Mouse (Mus musculus) MEL (cell line): ENCODE data around the gene Gabrp. TPM values are rescaled to one million over a fixed set of nuclear protein-coding genes. Genes with fewer than 3 reads are reported as not detected.

Experiments used
- DNase-seq: peaks from one replicate; pipeline ENCODE4 v3.0.0; 2011; ENCODE audit warnings: low read depth, low spot score
- H3K27ac ChIP-seq: 2 replicates; pipeline ENCODE4 v1.5.1; 2012; ENCODE audit warnings: low read depth, mild to moderate bottlenecking, control low read depth, low read length, moderate library complexity; ENCODE audit not compliant: control insufficient read depth
- H3K27me3 ChIP-seq, 2 experiments: fragments of 150-350 bp in 1 of 2; sonication (generic) in 1 of 2; 2 replicates each; pipeline ENCODE4 v1.6.1; 2012; ENCODE audit warnings: low read length in 2 of 2, mild to moderate bottlenecking in 2 of 2, improper control_type of control experiment in 1 of 2, moderate library complexity in 1 of 2; ENCODE audit not compliant: insufficient read depth in 2 of 2, control insufficient read depth in 1 of 2
- H3K36me3 ChIP-seq, 2 experiments: 2 replicates each; pipeline ENCODE4 v1.6.1; 2012 to 2014; ENCODE audit warnings: low read length in 2 of 2, improper control_type of control experiment in 1 of 2, inconsistent platforms in 1 of 2, mild to moderate bottlenecking in 1 of 2; ENCODE audit not compliant: insufficient read depth in 2 of 2, control insufficient read depth in 1 of 2
- H3K4me1 ChIP-seq, 2 experiments: fragments of 150-350 bp in 1 of 2; sonication (generic) in 1 of 2; 2 replicates each; pipeline ENCODE4 v1.6.1; 2012; ENCODE audit warnings: low read length in 2 of 2, improper control_type of control experiment in 1 of 2, mild to moderate bottlenecking in 1 of 2; ENCODE audit not compliant: insufficient read depth in 2 of 2, control insufficient read depth in 1 of 2
- H3K4me3 ChIP-seq, 2 experiments: fragments of 150-350 bp in 1 of 2; sonication (generic) in 1 of 2; 2 replicates each; pipeline ENCODE4 v1.5.1; 2012; ENCODE audit warnings: low read depth in 2 of 2, low read length in 2 of 2, mild to moderate bottlenecking in 2 of 2, moderate library complexity in 2 of 2, control low read depth in 1 of 2, improper control_type of control experiment in 1 of 2; ENCODE audit not compliant: control insufficient read depth in 1 of 2, insufficient read depth in 1 of 2
- H3K79me2 ChIP-seq: 2 replicates; pipeline ENCODE4 v1.6.1; 2012; ENCODE audit warnings: mild to moderate bottlenecking, low read length, moderate library complexity; ENCODE audit not compliant: control insufficient read depth, poor library complexity, insufficient read depth
- H3K9ac ChIP-seq: 2 replicates; pipeline ENCODE4 v1.6.1; 2012; ENCODE audit warnings: low read depth, mild to moderate bottlenecking, control low read depth, low read length, moderate library complexity; ENCODE audit not compliant: control insufficient read depth, poor library complexity, severe bottlenecking
- H3K9me3 ChIP-seq: fragments of 150-350 bp; sonication (generic); replicated peaks from 2 replicates; pipeline ENCODE4 v1.6.1; 2012; ENCODE audit warnings: mild to moderate bottlenecking, low read length, improper control_type of control experiment, moderate library complexity; ENCODE audit not compliant: insufficient read depth
- BHLHE40 ChIP-seq: IDR thresholded peaks from 2 replicates; pipeline ENCODE4 v1.6.1; 2012; ENCODE audit warnings: low read depth, mild to moderate bottlenecking, inconsistent platforms, low read length, improper control_type of control experiment, borderline replicate concordance
- ELF1 ChIP-seq: IDR thresholded peaks from 2 replicates; pipeline ENCODE4 v1.6.1; 2014; ENCODE audit warnings: low read depth, mild to moderate bottlenecking, inconsistent platforms, low read length, improper control_type of control experiment, moderate library complexity
- ETS1 ChIP-seq: IDR thresholded peaks from 2 replicates; pipeline ENCODE4 v1.6.1; 2012; ENCODE audit warnings: low read depth, mild to moderate bottlenecking, inconsistent platforms, low read length, improper control_type of control experiment, moderate library complexity
- MAFK ChIP-seq: IDR thresholded peaks from 2 replicates; pipeline ENCODE4 v1.6.1; 2011; ENCODE audit warnings: low read depth, mild to moderate bottlenecking, low read length, improper control_type of control experiment, borderline replicate concordance
- MAX ChIP-seq: IDR thresholded peaks from 2 replicates; pipeline ENCODE4 v1.6.1; 2011; ENCODE audit warnings: low read length, improper control_type of control experiment
- MAZ ChIP-seq: IDR thresholded peaks from 2 replicates; pipeline ENCODE4 v1.6.1; 2012; ENCODE audit warnings: low read depth, mild to moderate bottlenecking, inconsistent platforms, low read length, improper control_type of control experiment
- MEF2A ChIP-seq: IDR thresholded peaks from 2 replicates; pipeline ENCODE4 v1.6.1; 2014; ENCODE audit warnings: low read depth, mild to moderate bottlenecking, inconsistent platforms, low read length, improper control_type of control experiment; ENCODE audit not compliant: poor library complexity, insufficient replicate concordance, severe bottlenecking; ENCODE audit errors: extremely low read depth
- MXI1 ChIP-seq: IDR thresholded peaks from 2 replicates; pipeline ENCODE4 v1.6.1; 2011; ENCODE audit warnings: mild to moderate bottlenecking, low read depth, low read length, improper control_type of control experiment
- MYC ChIP-seq: IDR thresholded peaks from 2 replicates; pipeline ENCODE4 v1.6.1; 2011; ENCODE audit warnings: low read depth, mild to moderate bottlenecking, low read length, improper control_type of control experiment, moderate library complexity
- NRF1 ChIP-seq: IDR thresholded peaks from 2 replicates; pipeline ENCODE4 v1.6.1; 2014; ENCODE audit warnings: low read depth, mild to moderate bottlenecking, inconsistent platforms, low read length, improper control_type of control experiment, moderate library complexity; ENCODE audit not compliant: poor library complexity, insufficient read depth, severe bottlenecking
- POLR2A ChIP-seq, 2 experiments: IDR thresholded peaks; 2 replicates each; pipeline ENCODE4 v1.6.1; 2011 to 2012; ENCODE audit warnings: low read length in 2 of 2, mild to moderate bottlenecking in 2 of 2, control low read depth in 1 of 2, improper control_type of control experiment in 1 of 2, low read depth in 1 of 2, moderate library complexity in 1 of 2; ENCODE audit not compliant: control insufficient read depth in 1 of 2, insufficient read depth in 1 of 2, poor library complexity in 1 of 2
- POLR2AphosphoS5 ChIP-seq: IDR thresholded peaks from 2 replicates; pipeline ENCODE4 v1.6.1; 2012; ENCODE audit warnings: low read depth, borderline replicate concordance, mild to moderate bottlenecking, inconsistent platforms, low read length, moderate library complexity, mixed read lengths
- RCOR1 ChIP-seq: IDR thresholded peaks from 2 replicates; pipeline ENCODE4 v1.6.1; 2012; ENCODE audit warnings: low read depth, mild to moderate bottlenecking, inconsistent platforms, low read length, improper control_type of control experiment
- SIN3A ChIP-seq: IDR thresholded peaks from 2 replicates; pipeline ENCODE4 v1.6.1; 2012; ENCODE audit warnings: low read length, improper control_type of control experiment, inconsistent platforms
- SMC3 ChIP-seq: IDR thresholded peaks from 2 replicates; pipeline ENCODE4 v1.6.1; 2011; ENCODE audit warnings: low read depth, low read length, improper control_type of control experiment
- TAL1 ChIP-seq: IDR thresholded peaks from 2 replicates; pipeline ENCODE4 v1.6.1; 2012; ENCODE audit warnings: mild to moderate bottlenecking, inconsistent platforms, low read length, moderate library complexity, mixed read lengths
- TBP ChIP-seq: IDR thresholded peaks from 2 replicates; pipeline ENCODE4 v1.8.0; 2011; ENCODE audit warnings: low read depth, low read length, improper control_type of control experiment
- TCF12 ChIP-seq: IDR thresholded peaks from 2 replicates; pipeline ENCODE4 v1.6.1; 2014; ENCODE audit warnings: low read depth, mild to moderate bottlenecking, inconsistent platforms, low read length, improper control_type of control experiment, moderate library complexity
- UBTF ChIP-seq: IDR thresholded peaks from 2 replicates; pipeline ENCODE4 v1.6.1; 2012; ENCODE audit warnings: low read depth, mild to moderate bottlenecking, inconsistent platforms, low read length, improper control_type of control experiment, moderate library complexity, borderline replicate concordance; ENCODE audit not compliant: insufficient read depth
- USF2 ChIP-seq, 2 experiments: IDR thresholded peaks; 2 replicates each; pipeline ENCODE4 v1.6.1; 2011 to 2012; ENCODE audit warnings: improper control_type of control experiment in 2 of 2, low read length in 2 of 2, borderline replicate concordance in 1 of 2, inconsistent platforms in 1 of 2, low read depth in 1 of 2, mild to moderate bottlenecking in 1 of 2; ENCODE audit not compliant: insufficient read depth in 1 of 2
- ZKSCAN1 ChIP-seq: IDR thresholded peaks from 2 replicates; pipeline ENCODE4 v1.6.1; 2012; ENCODE audit warnings: low read depth, mild to moderate bottlenecking, inconsistent platforms, low read length, improper control_type of control experiment, moderate library complexity
- polyA plus RNA-seq, 2 experiments: library from polyadenylated mRNA; stranded (reverse) in 1 of 2; unstranded in 1 of 2; fragments of >175 nt in 1 of 2; fragments of >200 nt in 1 of 2; gene quantifications; 2 replicates each; pipeline versions ENCODE4 v1.2.1 to v1.2.4; 2012; ENCODE audit warnings: low replicate concordance in 2 of 2, low read depth in 1 of 2; ENCODE audit not compliant: insufficient read length in 2 of 2, insufficient read depth in 1 of 2, missing spikeins in 1 of 2
- total RNA-seq: library from RNA; depleted of rRNA; stranded (reverse); fragments of 300-350 nt; gene quantifications from 2 replicates; pipeline ENCODE4 v1.2.3, GENCODE M21; 2012

Gabrp gene
- total and polyA plus RNA-seq, 3 experiments, result not detected

- TF ChIP-seq MYC, result no peak
Observed at GRCm38 (mm10) chr11:33603174-33603573, 24.4 kb upstream of the Gabrp start (continued).

DNA sequence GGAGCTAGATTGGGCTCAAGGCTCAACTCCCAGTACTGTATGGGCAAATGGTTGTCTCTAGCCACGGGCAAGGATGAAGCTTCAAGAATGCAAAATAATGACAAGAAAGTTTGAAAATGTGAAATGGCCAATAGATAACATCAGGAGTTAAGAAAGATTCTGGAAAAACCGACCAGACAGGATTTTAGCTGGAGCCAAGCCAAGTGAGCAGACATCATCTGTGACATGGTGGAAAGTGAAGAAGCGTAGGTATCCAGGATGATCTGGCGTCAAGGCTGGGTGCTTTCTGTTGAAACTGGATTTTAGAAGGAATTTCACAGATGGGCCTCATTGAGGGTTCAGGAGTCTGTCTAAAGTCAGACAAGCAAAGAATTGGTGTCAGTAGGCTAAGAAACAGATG, 20.2 kb upstream of the Gabrp start, which contains the start of gene D130052B06Rik:
Gene D130052B06Rik (plus strand): TSS at position 317 of the 400 bp plus-strand sequence.
- Histone ChIP-seq H3K36me3 (no peaks in the 10 kb centered on the region), H3K4me1 (no peaks in the 10 kb centered on the region), H3K27ac (no peak within 1 kb of the TSS), H3K27me3 (0 out of 4 replicates have a peak, but pooled peaks cover 0 to 2% of the 10 kb centered on the region in 2 experiments), H3K79me2 (no peaks in the 10 kb centered on the region), H3K4me3 (no peak within 1 kb of the TSS), H3K9me3 (no peaks in the 10 kb centered on the region), H3K9ac (no peak within 1 kb of the TSS)
- TF ChIP-seq BHLHE40, result no peak
- no peak for TF ChIP-seq RCOR1
- no peak for TF ChIP-seq TBP
- no peak for TF ChIP-seq ZKSCAN1
- TF ChIP-seq MAFK, result no peak
- DNase-seq, result no peak

GRCm38 (mm10) chr11:33596655-33597054, 17.9 kb upstream of the Gabrp start:
- Histone ChIP-seq H3K36me3 (no peaks in the 10 kb centered on the region), H3K27me3 (0 out of 4 replicates have a peak, but pooled peaks cover 0 to 2% of the 10 kb centered on the region in 2 experiments), H3K4me1 (no peaks in the 10 kb centered on the region), H3K4me3 (no peak overlapping the region), H3K79me2 (no peaks in the 10 kb centered on the region), H3K9me3 (no peaks in the 10 kb centered on the region), H3K9ac (no peak overlapping the region), H3K27ac (no peak overlapping the region)
- TF ChIP-seq ETS1, result no peak
- TF ChIP-seq SMC3, result no peak
- TF ChIP-seq ELF1, result no peak
- no peak for TF ChIP-seq MEF2A
- no peak for TF ChIP-seq TBP
- no peak for TF ChIP-seq MAX
- TF ChIP-seq MXI1, result no peak
- no peak for TF ChIP-seq ZKSCAN1
- no peak for TF ChIP-seq TAL1
- no peak for TF ChIP-seq USF2 (IDR thresholded peaks at IDR 0.05; ENCODE audit: borderline replicate concordance in 1 of 2, insufficient read depth in 1 of 2, low read depth in 1 of 2, low read length in 2 of 2)
- TF ChIP-seq POLR2AphosphoS5, result no peak
- TF ChIP-seq MAFK, result no peak
- no peak for TF ChIP-seq MYC
- TF ChIP-seq SIN3A, result no peak
- no peak for TF ChIP-seq MAZ
- TF ChIP-seq TCF12, result no peak
- TF ChIP-seq NRF1, result no peak
- no peak for TF ChIP-seq UBTF
- TF ChIP-seq POLR2A (IDR thresholded peaks at IDR 0.05; ENCODE audit: control insufficient read depth in 1 of 2, insufficient read depth in 1 of 2, low read depth in 1 of 2, low read length in 2 of 2, poor library complexity in 1 of 2), result no peak
- no peak for DNase-seq
